In the genomic region with DNA sequence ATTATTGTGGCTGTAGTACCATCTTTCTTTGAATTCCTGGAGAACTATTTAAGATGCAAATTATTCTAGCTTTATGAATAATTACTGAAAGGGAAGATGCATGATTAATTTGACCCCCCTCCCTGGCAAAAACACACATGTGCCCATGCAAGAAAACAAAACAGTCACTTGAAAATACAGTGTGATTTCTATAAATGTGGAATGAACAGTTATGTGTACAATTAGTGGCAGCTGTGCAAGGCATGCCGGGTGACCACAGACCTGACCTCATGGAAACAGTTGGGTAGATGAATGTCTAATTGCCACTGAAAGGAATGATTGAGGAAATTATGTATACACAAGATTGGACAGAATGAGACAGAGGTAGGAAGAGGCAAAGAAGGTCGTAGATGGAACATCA, we compare ENCODE assay signal across 22 mouse cellular contexts.
DNase-seq lines count a peak whose midpoint lies in the region; ATAC-seq and TF ChIP-seq lines count a peak whose summit lies in the region.
"Had no signal": no experiment of that assay in that cellular context is flagged by ENCODE, and none has a peak within 500 bp of the region (broad histone marks: within the 10 kb centered on the region; RNA-seq: fewer than 3 reads in every experiment).

No protein-coding gene starts in this region.

- H3K4me1 ChIP-seq in forebrain, embryonic 13.5 days: no peaks in the 10 kb centered on the region
- no peaks in the 10 kb centered on the region; the same call in 1 of the 2 replicates for H3K4me1 ChIP-seq in forebrain, postnatal 0 days (ENCODE audit: insufficient read depth)
- H3K4me1 ChIP-seq in forebrain, embryonic 15.5 days: no peaks in the 10 kb centered on the region
- no peaks in the 10 kb centered on the region for H3K4me1 ChIP-seq in forebrain, embryonic 10.5 days
- H3K4me1 ChIP-seq: embryonic facial prominence, embryonic 10.5 days; embryonic facial prominence, embryonic 12.5 days; forebrain, embryonic 12.5 days had no signal

- H3K9me3 ChIP-seq in forebrain, embryonic 13.5 days (replicated peaks): no peaks in the 10 kb centered on the region
- no peaks in the 10 kb centered on the region for H3K9me3 ChIP-seq in forebrain, postnatal 0 days (ENCODE audit: low read length)
- no peaks in the 10 kb centered on the region for H3K9me3 ChIP-seq in forebrain, embryonic 15.5 days
- no peaks in the 10 kb centered on the region for H3K9me3 ChIP-seq in forebrain, embryonic 10.5 days
- H3K9me3 ChIP-seq: embryonic facial prominence, embryonic 10.5 days; embryonic facial prominence, embryonic 12.5 days; forebrain, embryonic 12.5 days had no signal

- no peak overlapping the region for H3K9ac ChIP-seq in forebrain, embryonic 13.5 days
- no peak overlapping the region for H3K9ac ChIP-seq in forebrain, postnatal 0 days
- no peak overlapping the region for H3K9ac ChIP-seq in forebrain, embryonic 15.5 days (replicated peaks)
- H3K9ac ChIP-seq: embryonic facial prominence, embryonic 12.5 days; forebrain, embryonic 12.5 days had no signal

- no peaks in the 10 kb centered on the region for H3K27me3 ChIP-seq in forebrain, embryonic 13.5 days
- H3K27me3 ChIP-seq in forebrain, postnatal 0 days (ENCODE audit: insufficient read depth, low read length): no peaks in the 10 kb centered on the region
- no peaks in the 10 kb centered on the region for H3K27me3 ChIP-seq in forebrain, embryonic 15.5 days
- H3K27me3 ChIP-seq in forebrain, embryonic 10.5 days (ENCODE audit: poor library complexity, severe bottlenecking): no peaks in the 10 kb centered on the region
- no peaks in the 10 kb centered on the region for H3K27me3 ChIP-seq in myocyte (ENCODE audit: control insufficient read depth, insufficient read depth, insufficient read length)
- H3K27me3 ChIP-seq: CH12.LX; embryonic facial prominence, embryonic 12.5 days; forebrain, embryonic 12.5 days had no signal

- H3K27ac ChIP-seq in forebrain, embryonic 13.5 days: no peak overlapping the region
- H3K27ac ChIP-seq in forebrain, postnatal 0 days (ENCODE audit: low read depth, low read length): no peak overlapping the region
- no peak overlapping the region for H3K27ac ChIP-seq in forebrain, embryonic 15.5 days (replicated peaks)
- no peak overlapping the region for H3K27ac ChIP-seq in forebrain, embryonic 10.5 days
- H3K27ac ChIP-seq: embryonic facial prominence, embryonic 10.5 days; embryonic facial prominence, embryonic 12.5 days; forebrain, embryonic 12.5 days had no signal

- TF ChIP-seq CTCF in forebrain, postnatal 0 days (IDR thresholded peaks at IDR 0.05; ENCODE audit: low read depth): no peak

- no peaks in the 10 kb centered on the region for H3K79me2 ChIP-seq in myocyte (ENCODE audit: control insufficient read depth, insufficient read depth)

- TF ChIP-seq POLR2A in myocyte (IDR thresholded peaks at IDR 0.05; ENCODE audit: insufficient read length, low read depth): no peak

- no peak for DNase-seq in forebrain, postnatal 0 days
- no peak for DNase-seq in forebrain, embryonic 10.5 days (ENCODE audit: extremely low spot score, low spot score)
- DNase-seq in Muller cell, postnatal 12 days (ENCODE audit: inconsistent ontology term): peak; percentile 46
- no peak for DNase-seq in frontal cortex, postnatal 25 days (ENCODE audit: low spot score in 2 of 2)
- DNase-seq: adrenal gland, adult 2 months; adrenal gland, postnatal 10 days; adrenal gland, postnatal 25 days; B cell, adult 2 months; cerebellum, adult 11-12 months; cerebellum, adult 2 months; cerebellum, adult 9-10 months; cerebellum, postnatal 10 days; cerebellum, postnatal 25 days had no signal

- WGBS in forebrain, embryonic 13.5 days: 72% methylated on average over 2 of the region's 2 CpGs
- WGBS in forebrain, postnatal 0 days: 65% methylated on average over 2 of the region's 2 CpGs
- WGBS in forebrain, embryonic 15.5 days: 59% methylated on average over 2 of the region's 2 CpGs
- WGBS in forebrain, embryonic 10.5 days: 91% methylated on average over 2 of the region's 2 CpGs

- H3K36me3 ChIP-seq in forebrain, embryonic 13.5 days (ENCODE audit: poor library complexity, severe bottlenecking): no peaks in the 10 kb centered on the region
- no peaks in the 10 kb centered on the region for H3K36me3 ChIP-seq in forebrain, postnatal 0 days (ENCODE audit: insufficient read depth)
- no peaks in the 10 kb centered on the region for H3K36me3 ChIP-seq in forebrain, embryonic 15.5 days
- H3K36me3 ChIP-seq in forebrain, embryonic 10.5 days (replicated peaks): no peaks in the 10 kb centered on the region
- H3K36me3 ChIP-seq in myocyte (ENCODE audit: control insufficient read depth, insufficient read depth): no peaks in the 10 kb centered on the region
- H3K36me3 ChIP-seq: embryonic facial prominence, embryonic 10.5 days; embryonic facial prominence, embryonic 12.5 days; forebrain, embryonic 12.5 days; G1E had no signal

- ATAC-seq in forebrain, embryonic 13.5 days: peak; percentile 67
- no peak for ATAC-seq in forebrain, postnatal 0 days
- peak; percentile 55; the same call in 1 of the 2 replicates for ATAC-seq in forebrain, embryonic 15.5 days (replicated peaks)
- ATAC-seq: CD4-positive, CD25-positive, alpha-beta regulatory T cell, adult 4 months had no signal

- H3K4me2 ChIP-seq in forebrain, embryonic 13.5 days: no peak overlapping the region
- H3K4me2 ChIP-seq in forebrain, postnatal 0 days (ENCODE audit: low read depth): no peak overlapping the region
- H3K4me2 ChIP-seq in forebrain, embryonic 15.5 days (replicated peaks): no peak overlapping the region
- no peak overlapping the region for H3K4me2 ChIP-seq in myocyte (ENCODE audit: low read depth)
- H3K4me2 ChIP-seq: embryonic facial prominence, embryonic 12.5 days; forebrain, embryonic 12.5 days had no signal

- no peak overlapping the region for H3ac ChIP-seq in myocyte (ENCODE audit: control insufficient read depth, insufficient read length)

- H3K4me3 ChIP-seq in forebrain, embryonic 13.5 days: no peak overlapping the region
- no peak overlapping the region for H3K4me3 ChIP-seq in forebrain, postnatal 0 days (ENCODE audit: low read depth, low read length)
- no peak overlapping the region for H3K4me3 ChIP-seq in forebrain, embryonic 15.5 days
- H3K4me3 ChIP-seq in forebrain, embryonic 10.5 days: no peak overlapping the region
- H3K4me3 ChIP-seq in myocyte: no peak overlapping the region
- H3K4me3 ChIP-seq: embryonic facial prominence, embryonic 10.5 days; embryonic facial prominence, embryonic 12.5 days; forebrain, embryonic 12.5 days had no signal

TF ChIP-seq in myocyte, 11 proteins besides CTCF, POLR2A, EP300 and RAD21:
- no peak for TF ChIP-seq POLR2AphosphoS2 (IDR thresholded peaks at IDR 0.05; ENCODE audit: insufficient read length, low read depth)
- peak in 2 of 3 experiments; percentile 49 to 64 for TF ChIP-seq MYOD1 (IDR thresholded peaks at IDR 0.05; ENCODE audit: control insufficient read depth in 1 of 3, insufficient read length in 2 of 3, low read depth in 2 of 3)
- TF ChIP-seq MYOG (IDR thresholded peaks at IDR 0.05; ENCODE audit: control insufficient read depth in 1 of 3, insufficient read depth in 1 of 3, insufficient read length in 2 of 3, low read depth in 2 of 3): peak in 2 of 3 experiments; percentile 8 to 35
